Mouse (Mus musculus): ENCODE data around the gene Tmem256. TPM values are rescaled to one million over a fixed set of nuclear protein-coding genes. Genes with fewer than 3 reads are reported as not detected.

Tmem256 gene
- polyA plus RNA-seq, 1 experiment: 97.1 TPM

DNA sequence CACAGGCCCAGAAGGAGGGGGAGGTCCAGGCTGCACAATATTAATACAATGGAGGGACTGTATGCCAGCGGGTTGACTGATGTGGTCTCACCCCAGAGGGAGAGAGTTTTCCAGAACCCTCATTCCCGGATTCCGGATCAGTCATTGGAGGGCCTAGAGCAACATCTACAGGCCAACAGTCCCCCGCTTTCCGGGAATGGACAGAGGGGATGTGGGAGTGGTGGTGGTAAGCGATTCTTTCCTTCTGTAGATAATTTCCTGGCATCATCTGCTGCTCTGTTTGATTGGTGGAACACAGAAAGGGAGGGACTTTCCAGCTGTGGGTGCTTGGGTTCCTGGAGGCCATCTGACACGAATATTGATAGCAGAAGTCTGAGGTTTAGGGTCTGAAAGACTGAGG, 37.9 kb downstream of the Tmem256 start:
- peaks cover 1% of the 10 kb centered on the region for H3K4me1 ChIP-seq (ENCODE audit: control insufficient read depth, insufficient read depth, low read length)

DNA sequence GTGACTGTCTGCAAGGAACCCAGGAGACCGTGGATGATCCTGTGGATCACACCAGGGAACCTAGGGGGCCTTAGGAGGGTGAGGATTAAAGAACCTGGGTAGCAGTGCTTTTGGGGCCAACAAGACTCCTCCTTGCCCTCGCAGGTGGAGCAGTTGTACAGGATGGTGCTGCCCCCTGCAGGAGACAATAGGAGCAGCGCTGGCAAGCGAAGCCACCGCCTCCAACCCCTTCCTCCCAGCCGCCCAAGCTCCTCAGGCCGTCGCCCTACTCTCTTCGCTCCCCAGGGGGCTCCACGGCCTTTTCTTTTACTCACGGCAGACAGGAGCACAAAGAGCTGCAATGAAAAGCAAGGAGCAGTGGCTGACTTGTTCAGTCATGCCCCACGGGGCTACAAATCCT, 38.6 kb downstream of the Tmem256 start:
- Histone ChIP-seq H3K27me3 (ENCODE audit: control insufficient read depth, insufficient read depth, low read length, poor library complexity, severe bottlenecking) (no peaks in the 10 kb centered on the region), H3K9ac (ENCODE audit: low read depth, poor library complexity, severe bottlenecking) (peak overlapping the region; percentile 79), H3K36me3 (ENCODE audit: control insufficient read depth, insufficient read depth, low read length, poor library complexity, severe bottlenecking) (no peaks in the 10 kb centered on the region), H3K27ac (ENCODE audit: insufficient read depth, low read length) (peak overlapping the region; percentile 81), H3K4me3 (ENCODE audit: low read depth, low read length) (peak overlapping the region; percentile 32), H3K4me1 (ENCODE audit: control insufficient read depth, insufficient read depth, low read length) (peaks cover 1% of the 10 kb centered on the region), H3K9me3 (replicated peaks; ENCODE audit: control insufficient read depth, insufficient read depth, low read length, poor library complexity, severe bottlenecking) (no peaks in the 10 kb centered on the region)
- TF ChIP-seq POLR2A (IDR thresholded peaks at IDR 0.05; ENCODE audit: insufficient read depth, low read length): no peak
- TF ChIP-seq EP300 (IDR thresholded peaks at IDR 0.05; ENCODE audit: insufficient read depth, low read depth, low read length): peak; percentile 59; the same call in 1 of the 2 replicates
- peak; percentile 85 for TF ChIP-seq CTCF (IDR thresholded peaks at IDR 0.05; ENCODE audit: low read depth, low read length)

More for the DNA sequence above, 37.9 kb downstream of the Tmem256 start:
- peak overlapping the region; percentile 29; the same call in 1 of the 2 replicates for H3K27ac ChIP-seq (ENCODE audit: insufficient read depth, low read length)
- no peaks in the 10 kb centered on the region for H3K27me3 ChIP-seq (ENCODE audit: control insufficient read depth, insufficient read depth, low read length, poor library complexity, severe bottlenecking)
- H3K9me3 ChIP-seq (replicated peaks; ENCODE audit: control insufficient read depth, insufficient read depth, low read length, poor library complexity, severe bottlenecking): no peaks in the 10 kb centered on the region
- H3K36me3 ChIP-seq (ENCODE audit: control insufficient read depth, insufficient read depth, low read length, poor library complexity, severe bottlenecking): no peaks in the 10 kb centered on the region
- TF ChIP-seq EP300 (IDR thresholded peaks at IDR 0.05; ENCODE audit: insufficient read depth, low read depth, low read length) (no peak), POLR2A (IDR thresholded peaks at IDR 0.05; ENCODE audit: insufficient read depth, low read length) (no peak), CTCF (IDR thresholded peaks at IDR 0.05; ENCODE audit: low read depth, low read length) (no peak)
- no peak overlapping the region for H3K4me3 ChIP-seq (ENCODE audit: low read depth, low read length)
- peak overlapping the region; percentile 79; the same call in 1 of the 2 replicates for H3K9ac ChIP-seq (ENCODE audit: low read depth, poor library complexity, severe bottlenecking)

DNA sequence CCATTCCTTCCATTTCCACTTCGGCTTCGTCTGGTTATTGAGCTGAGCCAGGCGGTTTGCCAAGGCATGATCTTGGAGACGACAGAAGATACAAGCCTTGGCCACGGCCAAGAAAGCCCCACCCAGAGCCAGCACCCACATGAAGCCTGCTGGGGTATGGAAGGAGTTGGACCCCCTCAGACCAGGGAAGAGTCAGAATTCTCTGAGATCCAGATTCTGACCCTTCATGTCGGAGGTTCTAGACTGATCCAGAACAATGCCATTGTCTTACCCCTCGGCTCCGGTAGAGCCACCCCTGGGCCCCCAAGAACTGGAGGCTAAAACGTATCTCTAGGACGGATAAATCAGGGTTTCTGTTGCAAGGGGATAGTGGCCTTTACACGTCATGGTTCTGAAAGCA, 39.6 kb downstream of the Tmem256 start, which contains the start of gene Tmem95:
Tmem95 (minus strand) TSS at position 141 of the 400 bp plus-strand sequence.
- TF ChIP-seq EP300 (IDR thresholded peaks at IDR 0.05; ENCODE audit: insufficient read depth, low read depth, low read length) (no peak), POLR2A (IDR thresholded peaks at IDR 0.05; ENCODE audit: insufficient read depth, low read length) (no peak), CTCF (IDR thresholded peaks at IDR 0.05; ENCODE audit: low read depth, low read length) (no peak)
- H3K4me1 ChIP-seq (ENCODE audit: control insufficient read depth, insufficient read depth, low read length): peaks cover 1% of the 10 kb centered on the region
- peak within 1 kb of the TSS; percentile 81 for H3K27ac ChIP-seq (ENCODE audit: insufficient read depth, low read length)

DNA sequence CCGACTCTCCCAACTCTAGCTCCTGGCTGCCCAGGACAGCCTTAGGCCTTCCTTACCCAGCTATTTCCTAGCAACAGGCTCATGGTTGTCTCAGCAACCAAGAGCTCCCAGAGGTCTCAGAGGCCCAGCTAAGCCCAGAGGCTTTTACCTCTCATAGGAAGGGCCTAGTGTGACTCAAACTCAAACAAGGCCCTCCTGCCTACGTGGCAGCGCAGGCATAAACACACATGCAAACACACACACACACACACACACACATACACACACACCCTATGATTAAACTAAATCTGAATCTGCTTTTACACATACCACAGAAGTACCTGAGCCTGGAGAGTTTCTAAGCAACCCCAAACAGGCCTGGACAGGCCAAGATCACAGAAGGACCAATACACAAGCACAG, 40.1 kb downstream of the Tmem256 start:
- TF ChIP-seq EP300 (IDR thresholded peaks at IDR 0.05; ENCODE audit: insufficient read depth, low read depth, low read length) (no peak), POLR2A (IDR thresholded peaks at IDR 0.05; ENCODE audit: insufficient read depth, low read length) (no peak)
- H3K36me3 ChIP-seq (ENCODE audit: control insufficient read depth, insufficient read depth, low read length, poor library complexity, severe bottlenecking): no peaks in the 10 kb centered on the region
- H3K9me3 ChIP-seq (replicated peaks; ENCODE audit: control insufficient read depth, insufficient read depth, low read length, poor library complexity, severe bottlenecking): no peaks in the 10 kb centered on the region
- H3K27me3 ChIP-seq (ENCODE audit: control insufficient read depth, insufficient read depth, low read length, poor library complexity, severe bottlenecking): no peaks in the 10 kb centered on the region
- H3K4me1 ChIP-seq (ENCODE audit: control insufficient read depth, insufficient read depth, low read length): peaks cover 1% of the 10 kb centered on the region
- H3K27ac ChIP-seq (ENCODE audit: insufficient read depth, low read length): no peak overlapping the region
- no peak overlapping the region for H3K4me3 ChIP-seq (ENCODE audit: low read depth, low read length)
- H3K9ac ChIP-seq (ENCODE audit: low read depth, poor library complexity, severe bottlenecking): peak overlapping the region; percentile 79; the same call in 1 of the 2 replicates

More for the DNA sequence above, 39.6 kb downstream of the Tmem256 start, which contains the start of gene Tmem95:
- Histone ChIP-seq H3K4me3 (ENCODE audit: low read depth, low read length) (peak within 1 kb of the TSS; percentile 32), H3K9ac (ENCODE audit: low read depth, poor library complexity, severe bottlenecking) (peak within 1 kb of the TSS; percentile 79), H3K27me3 (ENCODE audit: control insufficient read depth, insufficient read depth, low read length, poor library complexity, severe bottlenecking) (no peaks in the 10 kb centered on the region), H3K36me3 (ENCODE audit: control insufficient read depth, insufficient read depth, low read length, poor library complexity, severe bottlenecking) (no peaks in the 10 kb centered on the region), H3K9me3 (replicated peaks; ENCODE audit: control insufficient read depth, insufficient read depth, low read length, poor library complexity, severe bottlenecking) (no peaks in the 10 kb centered on the region)

DNA sequence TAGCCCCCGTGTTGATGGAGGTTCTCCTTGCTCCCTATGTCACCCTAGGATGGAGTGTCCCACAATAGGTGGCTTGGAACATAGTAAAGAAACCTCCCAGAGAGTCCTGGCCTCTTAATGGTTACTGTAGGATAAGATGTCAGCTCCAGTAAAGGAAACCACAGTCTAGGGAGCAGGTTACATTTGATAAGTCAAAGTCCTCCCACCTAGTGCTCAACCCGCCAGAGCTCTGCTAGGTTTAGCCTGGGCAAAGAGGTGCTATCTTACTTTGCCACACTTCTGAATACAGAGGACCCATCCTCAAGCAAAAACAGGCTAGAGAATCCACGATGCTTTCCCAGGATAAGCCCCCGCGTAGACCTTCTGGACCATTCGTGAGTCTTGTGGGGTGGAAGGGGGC, 40.6 kb downstream of the Tmem256 start:
- Histone ChIP-seq H3K27ac (ENCODE audit: insufficient read depth, low read length) (no peak overlapping the region), H3K4me3 (ENCODE audit: low read depth, low read length) (no peak overlapping the region), H3K36me3 (ENCODE audit: control insufficient read depth, insufficient read depth, low read length, poor library complexity, severe bottlenecking) (no peaks in the 10 kb centered on the region), H3K4me1 (ENCODE audit: control insufficient read depth, insufficient read depth, low read length) (peaks cover 1% of the 10 kb centered on the region), H3K9me3 (replicated peaks; ENCODE audit: control insufficient read depth, insufficient read depth, low read length, poor library complexity, severe bottlenecking) (no peaks in the 10 kb centered on the region), H3K27me3 (ENCODE audit: control insufficient read depth, insufficient read depth, low read length, poor library complexity, severe bottlenecking) (no peaks in the 10 kb centered on the region), H3K9ac (ENCODE audit: low read depth, poor library complexity, severe bottlenecking) (peak overlapping the region; percentile 49; the same call in 1 of the 2 replicates)
- no peak for TF ChIP-seq EP300 (IDR thresholded peaks at IDR 0.05; ENCODE audit: insufficient read depth, low read depth, low read length)
- TF ChIP-seq POLR2A (IDR thresholded peaks at IDR 0.05; ENCODE audit: insufficient read depth, low read length): no peak
- no peak for TF ChIP-seq CTCF (IDR thresholded peaks at IDR 0.05; ENCODE audit: low read depth, low read length)

DNA sequence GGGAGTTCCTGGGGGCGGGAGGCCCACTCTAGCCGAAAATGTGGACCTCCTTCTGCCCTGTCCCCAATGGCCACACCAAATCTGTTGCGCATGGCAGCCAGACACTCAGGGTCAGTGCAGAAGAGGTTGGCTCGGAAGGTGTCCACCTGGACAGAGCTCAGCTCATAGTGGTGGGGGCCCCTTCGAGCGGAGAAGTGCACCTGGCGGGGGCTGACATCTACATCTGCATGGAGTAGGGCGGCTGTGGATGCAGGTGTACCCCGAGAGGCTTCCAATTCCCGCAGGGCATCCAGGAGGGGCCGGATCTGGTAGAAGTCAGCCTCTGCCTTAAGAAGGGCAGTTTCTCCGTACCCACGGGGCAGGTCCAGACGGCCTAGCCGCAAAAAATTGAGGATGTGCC, 41.4 kb downstream of the Tmem256 start:
- no peak overlapping the region for H3K27ac ChIP-seq (ENCODE audit: insufficient read depth, low read length)
- no peaks in the 10 kb centered on the region for H3K36me3 ChIP-seq (ENCODE audit: control insufficient read depth, insufficient read depth, low read length, poor library complexity, severe bottlenecking)
- peaks cover 1% of the 10 kb centered on the region for H3K4me1 ChIP-seq (ENCODE audit: control insufficient read depth, insufficient read depth, low read length)
- no peaks in the 10 kb centered on the region for H3K27me3 ChIP-seq (ENCODE audit: control insufficient read depth, insufficient read depth, low read length, poor library complexity, severe bottlenecking)
- peak overlapping the region; percentile 49 for H3K9ac ChIP-seq (ENCODE audit: low read depth, poor library complexity, severe bottlenecking)
- no peaks in the 10 kb centered on the region for H3K9me3 ChIP-seq (replicated peaks; ENCODE audit: control insufficient read depth, insufficient read depth, low read length, poor library complexity, severe bottlenecking)
- peak overlapping the region; percentile 8 for H3K4me3 ChIP-seq (ENCODE audit: low read depth, low read length)
- TF ChIP-seq POLR2A (IDR thresholded peaks at IDR 0.05; ENCODE audit: insufficient read depth, low read length): no peak
- no peak for TF ChIP-seq EP300 (IDR thresholded peaks at IDR 0.05; ENCODE audit: insufficient read depth, low read depth, low read length)
- TF ChIP-seq CTCF (IDR thresholded peaks at IDR 0.05; ENCODE audit: low read depth, low read length): no peak
